Mouse (Mus musculus): Measurements from ENCODE around the gene Lrba.

The Lrba gene

GRCm38 (mm10) chr3:86224564-86225421 lies at the start of gene Lrba:
Gene Lrba, plus strand, starts transcription at chr3:86224680.
- DNase-seq (ENCODE audit: low read depth, low spot score): peak; percentile 61

- DNase-seq (ENCODE audit: low read depth, low spot score): no peak
These were observed 44.8 kb upstream of the Lrba start for GRCm38 (mm10) chr3:86179714-86180113.

GRCm38 (mm10) chr3:86181107-86181506 lies 43.4 kb upstream of the Lrba start:
- DNase-seq (ENCODE audit: low read depth, low spot score): no peak

GRCm38 (mm10) chr3:86184546-86184945 lies 39.9 kb upstream of the Lrba start:
- DNase-seq (ENCODE audit: low read depth, low spot score): no peak

- no peak for DNase-seq (ENCODE audit: low read depth, low spot score)
These were observed 36.6 kb upstream of the Lrba start for GRCm38 (mm10) chr3:86187736-86188389.

GRCm38 (mm10) chr3:86195981-86196380 lies 28.5 kb upstream of the Lrba start:
- no peak for DNase-seq (ENCODE audit: low read depth, low spot score)

- no peak for DNase-seq (ENCODE audit: low read depth, low spot score)
These were observed 28.0 kb upstream of the Lrba start for GRCm38 (mm10) chr3:86196471-86196870.

GRCm38 (mm10) chr3:86201645-86202175 lies 22.8 kb upstream of the Lrba start:
- peak; percentile 43 for DNase-seq (ENCODE audit: low read depth, low spot score)

- DNase-seq (ENCODE audit: low read depth, low spot score): no peak
These were observed 22.0 kb upstream of the Lrba start for GRCm38 (mm10) chr3:86202449-86202848.

GRCm38 (mm10) chr3:86204608-86205358 lies 19.7 kb upstream of the Lrba start:
- no peak for DNase-seq (ENCODE audit: low read depth, low spot score)

- no peak for DNase-seq (ENCODE audit: low read depth, low spot score)
These were observed 17.9 kb upstream of the Lrba start for GRCm38 (mm10) chr3:86206556-86206955.

GRCm38 (mm10) chr3:86210267-86210939 lies 14.1 kb upstream of the Lrba start:
- no peak for DNase-seq (ENCODE audit: low read depth, low spot score)

GRCm38 (mm10) chr3:86210959-86211358 lies 13.5 kb upstream of the Lrba start:
- DNase-seq (ENCODE audit: low read depth, low spot score): no peak

GRCm38 (mm10) chr3:86214248-86214647 lies 10.2 kb upstream of the Lrba start:
- DNase-seq (ENCODE audit: low read depth, low spot score): no peak

GRCm38 (mm10) chr3:86223634-86224313 lies 706 bp upstream of the Lrba start:
- peak; percentile 75 for DNase-seq (ENCODE audit: low read depth, low spot score)

GRCm38 (mm10) chr3:86224314-86224563 lies 241 bp upstream of the Lrba start:
- no peak for DNase-seq (ENCODE audit: low read depth, low spot score)

GRCm38 (mm10) chr3:86231532-86232086 lies 7.1 kb downstream of the Lrba start:
- no peak for DNase-seq (ENCODE audit: low read depth, low spot score)

- DNase-seq (ENCODE audit: low read depth, low spot score): no peak
These were observed 22.7 kb downstream of the Lrba start for GRCm38 (mm10) chr3:86247193-86247592.

- DNase-seq (ENCODE audit: low read depth, low spot score): no peak
These were observed 26.7 kb downstream of the Lrba start for GRCm38 (mm10) chr3:86251212-86251611.

- DNase-seq (ENCODE audit: low read depth, low spot score): no peak
These were observed 28.1 kb downstream of the Lrba start for GRCm38 (mm10) chr3:86252588-86252987.

- peak; percentile 58 for DNase-seq (ENCODE audit: low read depth, low spot score)
These were observed 28.6 kb downstream of the Lrba start for GRCm38 (mm10) chr3:86253071-86253470.

Measured in 3T3-L1 (cell line).